Mouse (Mus musculus) midbrain, embryonic 14.5 days (tissue): ENCODE data around the gene Snx22. TPM values are rescaled to one million over a fixed set of nuclear protein-coding genes. Genes with fewer than 3 reads are reported as not detected.

ENCODE experiments used
- ATAC-seq: fragments of 200-750 bp; cut with Nextera tagmentation; 2 replicates; pipeline ENCODE4 v1.8.0; 2017; ENCODE audit warnings: moderate number of reproducible peaks, moderate library complexity; ENCODE audit not compliant: low FRiP score, low TSS enrichment
- DNase-seq: peaks from one replicate; pipeline ENCODE4 v3.0.0-alpha.2; 2015
- H3K27ac ChIP-seq: fragments of 300-500 bp; sonication (generic); replicated peaks from 2 replicates; pipeline ENCODE4 v1.5.1; 2014; ENCODE audit warnings: mild to moderate bottlenecking, low read depth, low read length, moderate library complexity
- H3K27me3 ChIP-seq: fragments of 300-500 bp; sonication (generic); 2 replicates; pipeline ENCODE4 v1.6.1; 2014; ENCODE audit warnings: low read length, control low read depth, mixed read lengths; ENCODE audit not compliant: control insufficient read depth, insufficient read depth
- H3K36me3 ChIP-seq: fragments of 300-500 bp; sonication (generic); 2 replicates; pipeline ENCODE4 v1.6.1; 2014; ENCODE audit warnings: low read length, control low read depth; ENCODE audit not compliant: control insufficient read depth, insufficient read depth
- H3K4me1 ChIP-seq: fragments of 300-500 bp; sonication (generic); 2 replicates; pipeline ENCODE4 v1.6.1; 2014; ENCODE audit warnings: mild to moderate bottlenecking, antibody characterized with exemption, low read length, control low read depth; ENCODE audit not compliant: control insufficient read depth, insufficient read depth
- H3K4me2 ChIP-seq: fragments of 300-500 bp; sonication (generic); 2 replicates; pipeline ENCODE4 v1.6.1; 2014; ENCODE audit warnings: mild to moderate bottlenecking, low read length, moderate library complexity
- H3K4me3 ChIP-seq: fragments of 300-500 bp; sonication (generic); replicated peaks from 2 replicates; pipeline ENCODE4 v1.5.1; 2014; ENCODE audit warnings: low read depth, low read length
- H3K9ac ChIP-seq: fragments of 300-500 bp; sonication (generic); replicated peaks from 2 replicates; pipeline ENCODE4 v1.6.1; 2014; ENCODE audit warnings: mild to moderate bottlenecking, low read length, moderate library complexity
- H3K9me3 ChIP-seq: fragments of 300-500 bp; sonication (generic); 2 replicates; pipeline ENCODE4 v1.6.1; 2016; ENCODE audit warnings: low read length, control low read depth, mixed read lengths; ENCODE audit not compliant: control insufficient read depth
- WGBS: fragments of 180-500 bp; shearing (Covaris S2); extraction: QIAGEN DNeasy Blood & Tissue Kit; methylation state at CpG from one replicate; pipeline ENCODE4 v1.1.7; 2014; 5-methylcytosine and 5-hydroxymethylcytosine counted together
- polyA plus RNA-seq: library from polyadenylated mRNA; unstranded; fragments of >200 nt; fragmentation: Nextera tagmentation; extraction: Ambion mirVana; gene quantifications from 2 replicates; pipeline ENCODE4 v1.2.1, GENCODE M21; 2014

The Snx22 gene
- polyA plus RNA-seq, 1 experiment from 2014 or later, result 6.5 TPM

DNA sequence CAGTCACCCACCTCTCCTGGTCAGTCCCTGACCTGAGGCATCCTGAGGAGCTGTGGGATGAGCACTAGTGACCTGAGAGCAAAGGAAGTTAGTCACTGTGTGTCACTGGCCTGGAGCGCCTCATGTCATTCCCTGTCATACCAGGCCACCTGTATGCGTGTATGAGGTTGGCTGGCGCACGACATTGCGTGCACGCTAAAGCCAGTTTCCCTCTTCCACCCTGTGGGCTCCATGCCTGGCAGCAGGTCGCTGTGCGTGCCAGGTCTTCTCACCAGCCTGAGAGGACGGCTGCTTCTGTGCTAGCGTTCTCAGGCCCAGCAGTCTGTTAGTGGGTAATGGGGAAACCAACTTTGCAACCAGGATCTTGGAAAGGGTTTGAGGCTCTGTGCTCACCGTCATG, 5.2 kb downstream of the Snx22 start:
- Histone ChIP-seq H3K4me1 (peaks cover 22% of the 10 kb centered on the region), H3K4me3 (no peak overlapping the region), H3K9ac (no peak overlapping the region), H3K27me3 (peaks cover 22% of the 10 kb centered on the region), H3K4me2 (no peak overlapping the region), H3K27ac (no peak overlapping the region), H3K36me3 (peaks cover 48% of the 10 kb centered on the region), H3K9me3 (no peaks in the 10 kb centered on the region)
- WGBS, result 98% methylated on average over 11 of the region's 11 CpGs
- DNase-seq (no peak), ATAC-seq (no peak)

- 95% methylated on average over 3 of the region's 3 CpGs for WGBS
- no peaks in the 10 kb centered on the region for H3K9me3 ChIP-seq
- H3K27me3 ChIP-seq, result peaks cover 13% of the 10 kb centered on the region
- peaks cover 17% of the 10 kb centered on the region for H3K4me1 ChIP-seq
- H3K27ac ChIP-seq, result no peak overlapping the region
- no peak overlapping the region for H3K4me2 ChIP-seq
- H3K36me3 ChIP-seq, result peaks cover 48% of the 10 kb centered on the region
- ATAC-seq, result no peak
- no peak overlapping the region for H3K9ac ChIP-seq
- DNase-seq, result no peak
- H3K4me3 ChIP-seq, result no peak overlapping the region
Measured at GRCm38 (mm10) chr9:66063446-66063845, 6.1 kb downstream of the Snx22 start.

GRCm38 (mm10) chr9:66061656-66062055, 7.9 kb downstream of the Snx22 start:
- peak overlapping the region; percentile 91; the same call in 1 of the 2 replicates for H3K9ac ChIP-seq

DNA sequence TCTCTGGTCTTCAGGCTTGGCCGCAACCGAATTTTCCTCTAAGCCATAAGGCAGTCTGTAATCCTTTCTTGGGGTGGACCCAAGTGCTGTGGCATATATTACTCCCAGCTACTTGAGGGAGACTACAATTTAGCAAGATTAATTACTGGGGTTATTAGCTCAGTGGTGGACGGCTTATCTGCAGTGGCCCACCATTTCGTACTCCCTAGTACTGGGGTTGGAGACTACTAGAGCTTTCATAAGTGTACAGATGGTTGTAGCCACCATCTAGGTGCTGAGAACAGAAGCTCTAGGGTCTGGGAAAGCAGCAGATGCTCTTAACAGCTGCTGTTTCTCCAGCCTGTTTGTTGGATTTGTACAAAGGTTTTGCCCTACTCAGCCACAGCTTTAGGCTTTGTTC, 8.5 kb downstream of the Snx22 start:
- Histone ChIP-seq H3K36me3 (peaks cover 33% of the 10 kb centered on the region), H3K4me1 (peaks cover 17% of the 10 kb centered on the region), H3K9me3 (no peaks in the 10 kb centered on the region), H3K4me3 (peak overlapping the region; percentile 65), H3K4me2 (peak overlapping the region; percentile 58), H3K27me3 (no peaks in the 10 kb centered on the region), H3K9ac (peak overlapping the region; percentile 91), H3K27ac (peak overlapping the region; percentile 32; the same call in 1 of the 2 replicates)
- DNase-seq (peak; percentile 17), ATAC-seq (no peak)
- WGBS, result 28% methylated on average over 4 of the region's 4 CpGs

More at GRCm38 (mm10) chr9:66061656-66062055, 7.9 kb downstream of the Snx22 start:
- no peaks in the 10 kb centered on the region for H3K27me3 ChIP-seq
- peak overlapping the region; percentile 32; the same call in 1 of the 2 replicates for H3K27ac ChIP-seq
- WGBS, result 85% methylated on average over 3 of the region's 3 CpGs
- H3K4me2 ChIP-seq, result peak overlapping the region; percentile 58
- H3K36me3 ChIP-seq, result peaks cover 40% of the 10 kb centered on the region
- no peak for ATAC-seq
- H3K4me1 ChIP-seq, result peaks cover 17% of the 10 kb centered on the region
- no peaks in the 10 kb centered on the region for H3K9me3 ChIP-seq
- DNase-seq, result no peak
- peak overlapping the region; percentile 65 for H3K4me3 ChIP-seq

DNA sequence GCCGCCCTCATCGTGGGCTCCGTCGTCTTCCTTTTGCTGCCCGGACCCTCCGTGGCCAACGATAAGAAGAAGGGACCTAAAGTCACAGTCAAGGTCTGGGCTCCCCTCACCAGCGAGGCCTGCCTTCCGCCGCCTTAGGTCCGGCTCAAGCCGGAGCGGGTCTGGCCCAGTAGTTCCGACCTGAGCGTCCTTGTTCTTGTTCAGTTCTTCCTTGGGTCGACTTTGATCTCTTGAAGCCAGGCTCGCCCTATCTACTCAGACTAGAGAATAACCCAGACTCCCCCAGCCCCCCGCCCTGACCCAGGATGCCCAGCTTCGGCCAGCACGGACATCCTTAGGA, 9.2 kb downstream of the Snx22 start:
- peak overlapping the region; percentile 84 for H3K27ac ChIP-seq
- WGBS, result under 1% methylated on average over 20 of the region's 20 CpGs

GRCm38 (mm10) chr9:66059583-66060307, 9.8 kb downstream of the Snx22 start, which contains the start of gene Ppib:
Ppib (plus strand) TSS chr9:66060222.
- peak within 1 kb of the TSS; percentile 65 for H3K4me3 ChIP-seq
- H3K4me1 ChIP-seq, result peaks cover 17% of the 10 kb centered on the region
- ATAC-seq (peak; percentile 97), DNase-seq (peak; percentile 99)
- H3K9me3 ChIP-seq, result no peaks in the 10 kb centered on the region
- peak within 1 kb of the TSS; percentile 58 for H3K4me2 ChIP-seq
- H3K27me3 ChIP-seq, result no peaks in the 10 kb centered on the region
- peak within 1 kb of the TSS; percentile 84 for H3K27ac ChIP-seq
- H3K36me3 ChIP-seq, result peaks cover 22% of the 10 kb centered on the region
- H3K9ac ChIP-seq, result peak within 1 kb of the TSS; percentile 91
- WGBS, result 2% methylated on average over 48 of the region's 51 CpGs

More for the DNA sequence above, 9.2 kb downstream of the Snx22 start:
- ATAC-seq (peak; percentile 72), DNase-seq (no peak)
- H3K9ac ChIP-seq, result peak overlapping the region; percentile 91
- peak overlapping the region; percentile 65 for H3K4me3 ChIP-seq
- H3K9me3 ChIP-seq, result no peaks in the 10 kb centered on the region
- H3K4me2 ChIP-seq, result peak overlapping the region; percentile 58
- H3K36me3 ChIP-seq, result peaks cover 26% of the 10 kb centered on the region
- no peaks in the 10 kb centered on the region for H3K27me3 ChIP-seq
- peaks cover 17% of the 10 kb centered on the region for H3K4me1 ChIP-seq

DNA sequence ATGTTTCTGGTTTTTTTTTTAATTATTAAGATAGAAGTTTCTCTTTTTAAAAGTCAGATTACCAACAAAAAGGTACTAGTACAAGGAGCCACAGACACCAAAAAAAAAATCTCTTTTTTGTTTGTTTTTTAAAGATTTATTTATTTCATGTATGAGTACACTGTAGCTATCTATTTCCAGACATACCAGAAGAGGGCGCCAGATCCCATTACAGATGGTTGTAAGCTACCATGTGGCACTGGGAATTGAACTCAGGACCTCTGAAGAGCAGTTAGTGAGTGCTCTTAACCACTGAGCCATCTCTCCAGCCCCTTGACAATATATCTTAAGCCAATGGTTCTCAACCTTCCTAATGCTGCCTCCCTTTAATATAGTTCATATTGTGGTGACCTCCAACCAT, 15.9 kb downstream of the Snx22 start:
- ATAC-seq (no peak), DNase-seq (no peak)
- H3K4me3 ChIP-seq, result no peak overlapping the region
- no peak overlapping the region for H3K27ac ChIP-seq
- 43% methylated on average over 1 of the region's 1 CpGs for WGBS
- H3K4me1 ChIP-seq, result no peaks in the 10 kb centered on the region
- H3K9me3 ChIP-seq, result no peaks in the 10 kb centered on the region
- no peaks in the 10 kb centered on the region for H3K36me3 ChIP-seq
- H3K4me2 ChIP-seq, result no peak overlapping the region
- H3K27me3 ChIP-seq, result no peaks in the 10 kb centered on the region
- no peak overlapping the region for H3K9ac ChIP-seq

- peak; percentile 13 for DNase-seq
- no peaks in the 10 kb centered on the region for H3K9me3 ChIP-seq
- no peak overlapping the region for H3K4me3 ChIP-seq
- H3K9ac ChIP-seq, result no peak overlapping the region
- no peak overlapping the region for H3K27ac ChIP-seq
- 95% methylated on average over 1 of the region's 1 CpGs for WGBS
- H3K27me3 ChIP-seq, result no peaks in the 10 kb centered on the region
- no peak for ATAC-seq
- H3K4me2 ChIP-seq, result no peak overlapping the region
- no peaks in the 10 kb centered on the region for H3K36me3 ChIP-seq
- no peaks in the 10 kb centered on the region for H3K4me1 ChIP-seq
Measured at GRCm38 (mm10) chr9:66052731-66053130, 16.8 kb downstream of the Snx22 start.

- H3K9me3 ChIP-seq, result no peaks in the 10 kb centered on the region
- no peaks in the 10 kb centered on the region for H3K27me3 ChIP-seq
- no peak overlapping the region for H3K4me3 ChIP-seq
- H3K4me1 ChIP-seq, result no peaks in the 10 kb centered on the region
- H3K4me2 ChIP-seq, result no peak overlapping the region
- ATAC-seq (no peak), DNase-seq (no peak)
- no peak overlapping the region for H3K27ac ChIP-seq
- 70% methylated on average over 4 of the region's 4 CpGs for WGBS
- no peaks in the 10 kb centered on the region for H3K36me3 ChIP-seq
- no peak overlapping the region for H3K9ac ChIP-seq
Measured at GRCm38 (mm10) chr9:66051493-66051892, 18.0 kb downstream of the Snx22 start.
